Mouse (Mus musculus): Measurements from ENCODE around the gene Bpifb5. TPM values are rescaled to one million over a fixed set of nuclear protein-coding genes. Genes with fewer than 3 reads are reported as not detected.
"Not testable (repeated sequence)": the region's sequence is repeated elsewhere in the genome, so short reads cannot be mapped to it uniquely, and the experiment has no call there.

The Bpifb5 gene
- polyA plus RNA-seq, 1 experiment from 2014 or later = not detected

DNA sequence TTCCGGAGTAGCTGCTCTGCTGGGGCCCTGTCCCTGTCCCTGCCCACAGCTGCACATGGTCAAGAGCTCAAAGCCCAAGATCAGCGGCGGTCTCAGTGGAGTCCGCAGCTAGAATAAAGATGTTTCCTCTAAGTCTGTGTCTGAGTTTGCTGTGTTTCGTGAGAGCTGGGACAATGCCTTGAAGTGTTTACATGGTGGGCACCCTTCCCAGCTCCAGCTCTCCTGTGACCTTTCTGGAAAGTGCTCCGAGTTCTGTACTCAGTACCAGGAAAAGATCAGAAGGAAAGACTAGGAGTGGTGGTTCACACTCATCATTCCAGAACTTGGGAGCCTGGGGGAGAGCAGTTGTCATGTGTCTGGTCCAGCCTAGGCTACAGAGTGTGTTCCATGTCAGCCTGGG, 17.2 kb downstream of the Bpifb5 start:
- 71% methylated on average over 6 of the region's 6 CpGs for whole genome bisulfite sequencing (ENCODE audit: insufficient replicate concordance)
- ATAC-seq (ENCODE audit: insufficient read depth) = no peak
- H3K4me2 ChIP-seq = no peak overlapping the region
- no peaks in the 10 kb centered on the region for H3K27me3 ChIP-seq
- no peaks in the 10 kb centered on the region for H3K36me3 ChIP-seq (replicated peaks)
- H3K27ac ChIP-seq (replicated peaks) = no peak overlapping the region
- no peaks in the 10 kb centered on the region for H3K9me3 ChIP-seq (replicated peaks)
- no peak overlapping the region for H3K9ac ChIP-seq
- no peaks in the 10 kb centered on the region for H3K4me1 ChIP-seq (replicated peaks)
- no peak overlapping the region for H3K4me3 ChIP-seq (replicated peaks)

DNA sequence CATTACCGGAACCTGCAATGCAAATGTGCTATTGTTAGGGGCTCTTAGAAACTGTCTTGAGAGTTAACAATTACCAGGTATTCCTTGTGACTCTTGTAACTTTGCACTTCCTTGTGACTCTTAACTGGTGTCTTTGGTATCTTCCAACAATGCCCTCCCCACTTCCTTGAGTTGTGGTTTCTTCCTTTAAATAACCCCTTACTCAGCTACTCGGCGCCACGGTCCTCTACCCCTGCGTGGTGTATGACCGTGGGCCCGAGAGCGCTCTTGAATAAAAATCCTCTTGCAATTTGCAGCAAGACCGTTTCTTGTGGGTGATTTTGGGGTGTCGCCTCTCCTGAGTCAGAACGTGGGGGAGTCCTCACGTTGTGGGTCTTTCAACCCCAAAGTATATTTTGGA, 19.2 kb downstream of the Bpifb5 start:
- not testable (repeated sequence) for H3K4me3 ChIP-seq (replicated peaks); H3K9ac ChIP-seq; ATAC-seq (ENCODE audit: insufficient read depth); H3K27me3 ChIP-seq; H3K4me2 ChIP-seq; H3K9me3 ChIP-seq (replicated peaks); H3K27ac ChIP-seq (replicated peaks); H3K4me1 ChIP-seq (replicated peaks); H3K36me3 ChIP-seq (replicated peaks)
- WGBS (ENCODE audit: insufficient replicate concordance) = 76% methylated on average over 12 of the region's 12 CpGs

DNA sequence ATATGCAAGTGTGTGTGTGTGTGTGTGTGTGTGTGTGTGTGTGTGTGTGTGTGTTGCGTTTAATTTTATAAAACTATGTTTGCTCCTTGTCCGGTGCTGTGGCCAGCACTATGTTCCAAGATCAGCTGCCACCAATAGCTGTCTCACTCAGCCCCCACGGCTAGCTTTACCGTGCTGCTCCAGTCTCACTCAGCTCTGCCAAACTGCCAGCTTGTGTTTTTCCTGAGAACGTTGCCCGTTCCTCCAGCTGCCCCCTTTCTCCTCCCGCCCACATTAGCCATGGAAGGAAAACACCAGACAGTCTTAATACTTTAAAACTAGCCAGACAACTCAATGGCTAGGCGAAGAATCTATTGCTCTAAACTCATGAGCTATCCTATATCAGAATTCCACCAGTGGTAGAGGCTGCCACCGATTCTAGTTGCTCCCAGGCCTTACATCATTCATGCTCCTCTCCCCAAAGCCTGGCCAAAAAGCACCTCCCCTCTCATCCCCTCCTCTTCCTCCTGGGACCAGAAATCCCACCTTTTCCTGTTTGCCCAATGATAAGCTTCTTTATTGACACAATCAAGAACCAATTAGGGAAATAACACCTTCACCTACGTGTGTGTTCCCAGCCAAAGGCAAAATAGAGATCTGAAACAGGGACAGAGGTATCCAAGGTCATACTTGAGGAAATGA, 20.0 kb downstream of the Bpifb5 start:
- no peaks in the 10 kb centered on the region for H3K36me3 ChIP-seq (replicated peaks)
- no peak overlapping the region for H3K27ac ChIP-seq (replicated peaks)
- no peak overlapping the region for H3K4me3 ChIP-seq (replicated peaks)
- no peak overlapping the region for H3K9ac ChIP-seq
- no peaks in the 10 kb centered on the region for H3K9me3 ChIP-seq (replicated peaks)
- no peaks in the 10 kb centered on the region for H3K4me1 ChIP-seq (replicated peaks)
- H3K27me3 ChIP-seq = no peaks in the 10 kb centered on the region
- 67% methylated on average over 10 of the region's 10 CpGs for WGBS (ENCODE audit: insufficient replicate concordance)
- H3K4me2 ChIP-seq = no peak overlapping the region
- ATAC-seq (ENCODE audit: insufficient read depth) = no peak

DNA sequence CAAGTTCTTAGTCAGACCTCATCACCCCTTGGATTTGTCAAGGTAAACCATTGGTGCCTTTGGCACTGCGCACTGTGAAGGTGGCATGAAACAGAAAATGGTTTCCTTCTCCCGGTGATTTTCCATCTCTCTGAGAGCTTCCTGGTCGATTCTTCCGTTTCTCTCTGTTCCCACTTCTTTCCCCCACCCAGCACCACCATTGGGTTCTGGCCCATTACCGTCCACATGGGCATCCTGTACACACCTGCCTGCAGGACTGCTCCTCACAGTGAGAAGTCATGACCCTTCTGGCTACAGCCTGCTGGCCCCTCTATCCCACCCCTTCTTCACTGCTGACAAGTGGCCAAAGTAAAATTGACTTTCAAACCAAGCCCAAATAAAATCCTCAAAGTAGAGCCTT, 21.8 kb downstream of the Bpifb5 start:
- no peak overlapping the region for H3K4me2 ChIP-seq
- no peaks in the 10 kb centered on the region for H3K4me1 ChIP-seq (replicated peaks)
- no peaks in the 10 kb centered on the region for H3K27me3 ChIP-seq
- H3K4me3 ChIP-seq (replicated peaks) = no peak overlapping the region
- 65% methylated on average over 5 of the region's 5 CpGs for WGBS (ENCODE audit: insufficient replicate concordance)
- no peak overlapping the region for H3K9ac ChIP-seq
- no peaks in the 10 kb centered on the region for H3K36me3 ChIP-seq (replicated peaks)
- H3K9me3 ChIP-seq (replicated peaks) = no peaks in the 10 kb centered on the region
- no peak overlapping the region for H3K27ac ChIP-seq (replicated peaks)
- no peak for ATAC-seq (ENCODE audit: insufficient read depth)

DNA sequence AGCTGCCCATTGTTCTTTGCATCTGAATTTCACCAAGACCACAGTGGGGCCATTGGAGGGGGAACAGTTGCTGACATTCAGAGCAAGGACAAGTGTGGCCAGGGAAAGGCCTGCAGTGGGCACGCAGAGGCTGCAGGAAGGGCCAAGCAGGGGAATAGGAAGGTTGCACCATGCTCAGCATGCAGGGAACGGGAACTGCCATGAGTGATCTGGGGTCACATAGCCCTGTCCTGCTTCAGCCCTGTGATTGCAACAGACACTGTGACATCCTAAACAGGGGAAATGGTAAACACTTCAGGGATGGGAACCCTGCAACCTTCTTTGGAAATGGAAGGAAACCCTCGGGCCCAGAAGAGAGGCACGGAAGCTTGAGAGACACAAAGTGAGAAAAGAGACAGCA, 31.7 kb downstream of the Bpifb5 start:
- H3K9me3 ChIP-seq (replicated peaks); H3K9ac ChIP-seq; H3K4me1 ChIP-seq (replicated peaks); H3K36me3 ChIP-seq (replicated peaks); H3K27me3 ChIP-seq; ATAC-seq (ENCODE audit: insufficient read depth); H3K4me3 ChIP-seq (replicated peaks); H3K4me2 ChIP-seq; H3K27ac ChIP-seq (replicated peaks): not testable (repeated sequence)
- 71% methylated on average over 2 of the region's 4 CpGs for WGBS (ENCODE audit: insufficient replicate concordance)

DNA sequence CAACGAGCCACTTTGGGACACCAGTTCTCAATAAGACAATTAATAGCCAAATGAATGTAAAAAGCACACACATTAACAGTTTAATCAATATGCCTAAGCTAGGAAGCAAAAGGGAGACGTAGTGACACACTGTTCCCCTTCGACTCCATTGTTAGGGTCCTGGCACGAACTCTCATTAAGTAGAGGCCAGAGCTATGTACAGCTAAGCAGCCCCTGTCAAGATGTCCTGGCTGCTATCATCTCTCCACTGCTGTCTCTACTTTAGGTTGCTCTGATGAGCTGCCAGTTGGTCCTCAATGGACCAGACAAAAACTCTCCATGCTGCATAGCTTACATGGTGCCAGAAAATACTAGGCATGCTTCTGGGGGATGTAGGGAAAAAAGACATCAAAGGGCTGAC, 32.2 kb downstream of the Bpifb5 start:
- H3K4me1 ChIP-seq (replicated peaks) = no peaks in the 10 kb centered on the region
- no peaks in the 10 kb centered on the region for H3K27me3 ChIP-seq
- no peaks in the 10 kb centered on the region for H3K36me3 ChIP-seq (replicated peaks)
- no peak overlapping the region for H3K4me2 ChIP-seq
- H3K4me3 ChIP-seq (replicated peaks) = no peak overlapping the region
- no peak overlapping the region for H3K9ac ChIP-seq
- WGBS (ENCODE audit: insufficient replicate concordance) = 43% methylated on average over 4 of the region's 4 CpGs
- H3K27ac ChIP-seq (replicated peaks) = no peak overlapping the region
- no peak for ATAC-seq (ENCODE audit: insufficient read depth)
- H3K9me3 ChIP-seq (replicated peaks) = no peaks in the 10 kb centered on the region

DNA sequence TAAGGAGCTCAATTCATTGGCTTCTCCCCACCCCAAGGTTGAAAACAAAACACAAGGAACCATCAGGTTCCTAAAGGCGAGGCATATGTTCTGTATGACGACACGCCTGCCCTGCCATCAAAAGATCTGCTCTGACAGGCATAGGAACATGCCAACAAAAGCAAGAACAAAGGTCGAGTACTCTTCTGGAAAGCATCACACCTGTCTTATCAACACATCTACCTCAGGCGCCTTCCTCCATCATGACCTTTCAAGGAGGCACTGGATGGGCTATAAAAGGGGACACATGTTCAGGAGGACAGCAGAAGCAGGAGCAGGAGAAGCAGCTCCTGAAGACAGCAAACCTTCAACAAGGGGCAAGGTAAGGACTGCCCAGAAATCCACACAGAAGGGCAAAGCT, 34.0 kb downstream of the Bpifb5 start, which contains the start of gene Bpifb9a:
Gene Bpifb9a (plus strand): TSS at position 301 of the 400 bp plus-strand sequence.
- H3K36me3 ChIP-seq (replicated peaks); H3K9ac ChIP-seq; H3K4me2 ChIP-seq; H3K9me3 ChIP-seq (replicated peaks); ATAC-seq (ENCODE audit: insufficient read depth); H3K27ac ChIP-seq (replicated peaks); H3K4me3 ChIP-seq (replicated peaks); H3K4me1 ChIP-seq (replicated peaks); H3K27me3 ChIP-seq: not testable (repeated sequence)
- WGBS (ENCODE audit: insufficient replicate concordance) = 62% methylated on average over 5 of the region's 5 CpGs

DNA sequence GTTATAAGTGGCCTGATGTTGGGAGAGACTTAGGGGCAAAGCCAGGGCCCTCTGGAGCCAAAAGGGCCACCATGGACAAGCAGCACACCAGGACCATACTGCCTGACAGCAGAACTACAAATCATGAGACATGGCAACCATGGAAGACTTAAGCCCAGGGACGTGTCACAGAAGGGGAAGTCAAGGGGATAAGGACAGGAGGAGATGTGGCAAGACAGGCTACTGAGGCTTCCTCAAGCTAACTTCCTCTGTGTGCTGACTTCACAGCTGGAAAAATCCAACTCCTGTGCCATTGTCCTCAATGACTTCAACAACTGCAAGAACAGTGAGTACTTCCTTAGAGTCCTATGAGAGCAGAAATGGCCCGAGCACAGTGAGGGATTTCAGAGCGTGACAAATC, 40.9 kb downstream of the Bpifb5 start:
- 43% methylated on average over 3 of the region's 3 CpGs for WGBS (ENCODE audit: insufficient replicate concordance)
- H3K9me3 ChIP-seq (replicated peaks); H3K4me3 ChIP-seq (replicated peaks); H3K4me2 ChIP-seq; ATAC-seq (ENCODE audit: insufficient read depth); H3K9ac ChIP-seq; H3K27me3 ChIP-seq; H3K4me1 ChIP-seq (replicated peaks); H3K27ac ChIP-seq (replicated peaks); H3K36me3 ChIP-seq (replicated peaks): not testable (repeated sequence)

Other genes with a start within 250 kb of the Bpifb5 start
- gene Bpifa6, start 248.8 kb upstream of the Bpifb5 start, polyA plus RNA-seq (2015; fragmentation: Nextera tagmentation; extraction: Ambion mirVana) = not detected in 2 replicates
- gene Bpifa2, start 215.5 kb upstream of the Bpifb5 start, polyA plus RNA-seq (2015; fragmentation: Nextera tagmentation; extraction: Ambion mirVana) = not detected in 2 replicates
- gene Bpifa3, start 93.4 kb upstream of the Bpifb5 start, polyA plus RNA-seq (2015; fragmentation: Nextera tagmentation; extraction: Ambion mirVana) = not detected in 2 replicates
- gene Bpifa1, start 80.9 kb upstream of the Bpifb5 start, polyA plus RNA-seq (2015; fragmentation: Nextera tagmentation; extraction: Ambion mirVana) = not detected in 2 replicates
- not detected in 2 replicates for gene Bpifa5, start 61.1 kb upstream of the Bpifb5 start, polyA plus RNA-seq (2015; fragmentation: Nextera tagmentation; extraction: Ambion mirVana)
- gene Bpifb1, start 32.9 kb upstream of the Bpifb5 start, polyA plus RNA-seq (2015; fragmentation: Nextera tagmentation; extraction: Ambion mirVana) = 0.21 and 0.36 TPM in 2 replicates
- not detected in 2 replicates for gene Bpifb9a, start 34.1 kb downstream of the Bpifb5 start, polyA plus RNA-seq (2015; fragmentation: Nextera tagmentation; extraction: Ambion mirVana)
- not detected in 2 replicates for gene Bpifb9b, start 83.5 kb downstream of the Bpifb5 start, polyA plus RNA-seq (2015; fragmentation: Nextera tagmentation; extraction: Ambion mirVana)
- 12.6 and 12.8 TPM in 2 replicates for gene Cdk5rap1, start 149.3 kb downstream of the Bpifb5 start, polyA plus RNA-seq (2015; fragmentation: Nextera tagmentation; extraction: Ambion mirVana)
- gene Snta1, start 184.4 kb downstream of the Bpifb5 start, polyA plus RNA-seq (2015; fragmentation: Nextera tagmentation; extraction: Ambion mirVana) = 2.9 and 3.4 TPM in 2 replicates
- gene Cbfa2t2, start 212.7 kb downstream of the Bpifb5 start, polyA plus RNA-seq (2015; fragmentation: Nextera tagmentation; extraction: Ambion mirVana) = 6.7 and 8.3 TPM in 2 replicates